Mouse (Mus musculus): ENCODE results near the gene Cobll1. TPM values are rescaled to one million over a fixed set of nuclear protein-coding genes. Genes with fewer than 3 reads are reported as not detected.

Gene Cobll1
- polyA plus RNA-seq, 1 experiment from 2014 or later, result 3.4 TPM

- ATAC-seq (replicated peaks), result no peak
- Histone ChIP-seq H3K9me3 (no peaks in the 10 kb centered on the region), H3K4me2 (no peak overlapping the region), H3K4me3 (no peak overlapping the region), H3K36me3 (replicated peaks) (no peaks in the 10 kb centered on the region), H3K27me3 (replicated peaks) (no peaks in the 10 kb centered on the region), H3K4me1 (peaks cover 2% of the 10 kb centered on the region; the same call in 1 of the 2 replicates), H3K27ac (no peak overlapping the region), H3K9ac (no peak overlapping the region)
- WGBS, result 10% methylated on average over 1 of the region's 1 CpGs
Measured at GRCm38 (mm10) chr2:65121435-65121834, 117.8 kb downstream of the Cobll1 start.

- no peak for ATAC-seq (replicated peaks)
- Histone ChIP-seq H3K9ac (no peak overlapping the region), H3K4me3 (no peak overlapping the region), H3K9me3 (no peaks in the 10 kb centered on the region), H3K36me3 (replicated peaks) (no peaks in the 10 kb centered on the region), H3K27me3 (replicated peaks) (no peaks in the 10 kb centered on the region), H3K4me1 (no peaks in the 10 kb centered on the region), H3K27ac (no peak overlapping the region), H3K4me2 (no peak overlapping the region)
- WGBS, result 70% methylated on average over 3 of the region's 3 CpGs
Measured at GRCm38 (mm10) chr2:65121012-65121411, 118.2 kb downstream of the Cobll1 start.

GRCm38 (mm10) chr2:65120112-65120511, 119.1 kb downstream of the Cobll1 start:
- Histone ChIP-seq H3K4me3 (no peak overlapping the region), H3K9me3 (no peaks in the 10 kb centered on the region), H3K9ac (no peak overlapping the region), H3K4me2 (no peak overlapping the region), H3K4me1 (no peaks in the 10 kb centered on the region), H3K27me3 (replicated peaks) (no peaks in the 10 kb centered on the region), H3K36me3 (replicated peaks) (no peaks in the 10 kb centered on the region), H3K27ac (no peak overlapping the region)
- ATAC-seq (replicated peaks), result no peak
- 78% methylated on average over 2 of the region's 2 CpGs for WGBS

- H3K36me3 ChIP-seq (replicated peaks), result no peaks in the 10 kb centered on the region
- H3K4me2 ChIP-seq, result no peak overlapping the region
- no peaks in the 10 kb centered on the region for H3K9me3 ChIP-seq
- ATAC-seq (replicated peaks), result no peak
- no peak overlapping the region for H3K27ac ChIP-seq
- H3K9ac ChIP-seq, result no peak overlapping the region
- 68% methylated on average over 8 of the region's 8 CpGs for WGBS
- H3K4me3 ChIP-seq, result no peak overlapping the region
- H3K27me3 ChIP-seq (replicated peaks), result no peaks in the 10 kb centered on the region
- no peaks in the 10 kb centered on the region for H3K4me1 ChIP-seq
Measured at GRCm38 (mm10) chr2:65119667-65120066, 119.5 kb downstream of the Cobll1 start.

GRCm38 (mm10) chr2:65119076-65119475, 120.1 kb downstream of the Cobll1 start:
- 90% methylated on average over 2 of the region's 2 CpGs for WGBS

GRCm38 (mm10) chr2:65117859-65118258, 121.3 kb downstream of the Cobll1 start:
- Histone ChIP-seq H3K36me3 (replicated peaks) (no peaks in the 10 kb centered on the region), H3K9me3 (no peaks in the 10 kb centered on the region), H3K9ac (no peak overlapping the region), H3K4me3 (no peak overlapping the region), H3K4me1 (no peaks in the 10 kb centered on the region), H3K4me2 (no peak overlapping the region), H3K27me3 (replicated peaks) (no peaks in the 10 kb centered on the region), H3K27ac (no peak overlapping the region)
- no peak for ATAC-seq (replicated peaks)
- WGBS, result 86% methylated on average over 2 of the region's 2 CpGs

More at GRCm38 (mm10) chr2:65119076-65119475, 120.1 kb downstream of the Cobll1 start:
- no peak overlapping the region for H3K9ac ChIP-seq
- H3K27ac ChIP-seq, result no peak overlapping the region
- no peaks in the 10 kb centered on the region for H3K4me1 ChIP-seq
- H3K9me3 ChIP-seq, result no peaks in the 10 kb centered on the region
- no peak overlapping the region for H3K4me3 ChIP-seq
- no peaks in the 10 kb centered on the region for H3K36me3 ChIP-seq (replicated peaks)
- H3K27me3 ChIP-seq (replicated peaks), result no peaks in the 10 kb centered on the region
- no peak overlapping the region for H3K4me2 ChIP-seq
- ATAC-seq (replicated peaks), result no peak

- ATAC-seq (replicated peaks), result no peak
- no peaks in the 10 kb centered on the region for H3K36me3 ChIP-seq (replicated peaks)
- H3K9ac ChIP-seq, result no peak overlapping the region
- H3K9me3 ChIP-seq, result no peaks in the 10 kb centered on the region
- no peak overlapping the region for H3K27ac ChIP-seq
- H3K4me3 ChIP-seq, result no peak overlapping the region
- no peak overlapping the region for H3K4me2 ChIP-seq
- WGBS, result 88% methylated on average over 2 of the region's 2 CpGs
- H3K27me3 ChIP-seq (replicated peaks), result no peaks in the 10 kb centered on the region
- no peaks in the 10 kb centered on the region for H3K4me1 ChIP-seq
Measured at GRCm38 (mm10) chr2:65116428-65117125, 122.6 kb downstream of the Cobll1 start.

- Histone ChIP-seq H3K4me2 (no peak overlapping the region), H3K9me3 (no peaks in the 10 kb centered on the region)
- 87% methylated on average over 4 of the region's 4 CpGs for WGBS
Measured at GRCm38 (mm10) chr2:65113191-65113590, 126.0 kb downstream of the Cobll1 start.

GRCm38 (mm10) chr2:65104569-65104968, 134.6 kb downstream of the Cobll1 start:
- no peaks in the 10 kb centered on the region for H3K27me3 ChIP-seq (replicated peaks)
- no peak overlapping the region for H3K4me3 ChIP-seq
- WGBS, result 82% methylated on average over 6 of the region's 6 CpGs
- no peaks in the 10 kb centered on the region for H3K9me3 ChIP-seq
- no peak for ATAC-seq (replicated peaks)
- no peak overlapping the region for H3K27ac ChIP-seq
- no peak overlapping the region for H3K4me2 ChIP-seq
- H3K36me3 ChIP-seq (replicated peaks), result no peaks in the 10 kb centered on the region
- H3K9ac ChIP-seq, result no peak overlapping the region
- H3K4me1 ChIP-seq, result no peaks in the 10 kb centered on the region

More at GRCm38 (mm10) chr2:65113191-65113590, 126.0 kb downstream of the Cobll1 start:
- H3K4me3 ChIP-seq, result no peak overlapping the region
- H3K36me3 ChIP-seq (replicated peaks), result no peaks in the 10 kb centered on the region
- no peaks in the 10 kb centered on the region for H3K27me3 ChIP-seq (replicated peaks)
- no peak overlapping the region for H3K27ac ChIP-seq
- no peak overlapping the region for H3K9ac ChIP-seq
- no peak for ATAC-seq (replicated peaks)
- no peaks in the 10 kb centered on the region for H3K4me1 ChIP-seq

GRCm38 (mm10) chr2:65103801-65104200, 135.4 kb downstream of the Cobll1 start:
- Histone ChIP-seq H3K4me1 (no peaks in the 10 kb centered on the region), H3K4me2 (no peak overlapping the region), H3K4me3 (no peak overlapping the region), H3K27ac (no peak overlapping the region), H3K9ac (no peak overlapping the region), H3K9me3 (no peaks in the 10 kb centered on the region), H3K36me3 (replicated peaks) (no peaks in the 10 kb centered on the region), H3K27me3 (replicated peaks) (no peaks in the 10 kb centered on the region)
- ATAC-seq (replicated peaks), result no peak
- WGBS, result 72% methylated on average over 3 of the region's 3 CpGs

GRCm38 (mm10) chr2:65101388-65101787, 137.8 kb downstream of the Cobll1 start:
- Histone ChIP-seq H3K27me3 (replicated peaks) (no peaks in the 10 kb centered on the region), H3K27ac (no peak overlapping the region), H3K4me2 (no peak overlapping the region), H3K9ac (no peak overlapping the region), H3K4me1 (no peaks in the 10 kb centered on the region), H3K36me3 (replicated peaks) (no peaks in the 10 kb centered on the region), H3K4me3 (no peak overlapping the region), H3K9me3 (no peaks in the 10 kb centered on the region)
- ATAC-seq (replicated peaks), result no peak
- WGBS, result 84% methylated on average over 2 of the region's 2 CpGs

GRCm38 (mm10) chr2:65100001-65100400, 139.2 kb downstream of the Cobll1 start:
- Histone ChIP-seq H3K27me3 (replicated peaks) (no peaks in the 10 kb centered on the region), H3K9me3 (no peaks in the 10 kb centered on the region), H3K4me1 (no peaks in the 10 kb centered on the region), H3K36me3 (replicated peaks) (no peaks in the 10 kb centered on the region), H3K4me3 (no peak overlapping the region), H3K9ac (no peak overlapping the region), H3K27ac (no peak overlapping the region), H3K4me2 (no peak overlapping the region)
- ATAC-seq (replicated peaks), result no peak
- 87% methylated on average over 1 of the region's 1 CpGs for WGBS

GRCm38 (mm10) chr2:65095571-65095970, 143.6 kb downstream of the Cobll1 start:
- WGBS, result 85% methylated on average over 6 of the region's 6 CpGs
- Histone ChIP-seq H3K4me1 (no peaks in the 10 kb centered on the region), H3K36me3 (replicated peaks) (no peaks in the 10 kb centered on the region)

More at GRCm38 (mm10) chr2:65095571-65095970, 143.6 kb downstream of the Cobll1 start:
- Histone ChIP-seq H3K27ac (no peak overlapping the region), H3K9me3 (no peaks in the 10 kb centered on the region), H3K27me3 (replicated peaks) (no peaks in the 10 kb centered on the region), H3K9ac (no peak overlapping the region), H3K4me2 (no peak overlapping the region), H3K4me3 (no peak overlapping the region)
- no peak for ATAC-seq (replicated peaks)
